Mouse (Mus musculus): ENCODE measurements around the gene Chpf. TPM values are rescaled to one million over a fixed set of nuclear protein-coding genes. Genes with fewer than 3 reads are reported as not detected.

Gene Chpf
- polyA plus RNA-seq, 1 experiment from 2014 or later = 41.5 TPM

GRCm38 (mm10) chr1:75507006-75507405 lies 27.9 kb upstream of the Chpf start, which contains the start of gene Inha:
Gene Inha, plus strand, starts transcription at chr1:75507077.
- H3K27me3 ChIP-seq = peaks cover 43% of the 10 kb centered on the region
- H3K9ac ChIP-seq = peak within 1 kb of the TSS; percentile 96
- no peaks in the 10 kb centered on the region for H3K9me3 ChIP-seq (replicated peaks)
- 73% methylated on average over 10 of the region's 10 CpGs for WGBS
- H3K36me3 ChIP-seq = peaks cover 11% of the 10 kb centered on the region
- peak within 1 kb of the TSS; percentile 89 for H3K27ac ChIP-seq
- ATAC-seq (ENCODE audit: low FRiP score) = no peak
- H3K4me2 ChIP-seq (replicated peaks) = peak within 1 kb of the TSS; percentile 92
- H3K4me3 ChIP-seq = peak within 1 kb of the TSS; percentile 79
- H3K4me1 ChIP-seq = peaks cover 32% of the 10 kb centered on the region

- Histone ChIP-seq H3K4me3 (peak within 1 kb of the TSS; percentile 79), H3K9ac (peak within 1 kb of the TSS; percentile 96), H3K27ac (peak within 1 kb of the TSS; percentile 89), H3K9me3 (replicated peaks) (no peaks in the 10 kb centered on the region), H3K36me3 (peaks cover 19% of the 10 kb centered on the region), H3K4me2 (replicated peaks) (peak within 1 kb of the TSS; percentile 92), H3K4me1 (peaks cover 24% of the 10 kb centered on the region), H3K27me3 (peaks cover 43% of the 10 kb centered on the region)
- WGBS = 1% methylated on average over 64 of the region's 65 CpGs
- ATAC-seq (ENCODE audit: low FRiP score) = peak; percentile 80
Observed at GRCm38 (mm10) chr1:75505956-75506831, 27.1 kb upstream of the Chpf start, which contains the start of gene Obsl1. Gene Obsl1, minus strand, starts transcription at chr1:75506452.

DNA sequence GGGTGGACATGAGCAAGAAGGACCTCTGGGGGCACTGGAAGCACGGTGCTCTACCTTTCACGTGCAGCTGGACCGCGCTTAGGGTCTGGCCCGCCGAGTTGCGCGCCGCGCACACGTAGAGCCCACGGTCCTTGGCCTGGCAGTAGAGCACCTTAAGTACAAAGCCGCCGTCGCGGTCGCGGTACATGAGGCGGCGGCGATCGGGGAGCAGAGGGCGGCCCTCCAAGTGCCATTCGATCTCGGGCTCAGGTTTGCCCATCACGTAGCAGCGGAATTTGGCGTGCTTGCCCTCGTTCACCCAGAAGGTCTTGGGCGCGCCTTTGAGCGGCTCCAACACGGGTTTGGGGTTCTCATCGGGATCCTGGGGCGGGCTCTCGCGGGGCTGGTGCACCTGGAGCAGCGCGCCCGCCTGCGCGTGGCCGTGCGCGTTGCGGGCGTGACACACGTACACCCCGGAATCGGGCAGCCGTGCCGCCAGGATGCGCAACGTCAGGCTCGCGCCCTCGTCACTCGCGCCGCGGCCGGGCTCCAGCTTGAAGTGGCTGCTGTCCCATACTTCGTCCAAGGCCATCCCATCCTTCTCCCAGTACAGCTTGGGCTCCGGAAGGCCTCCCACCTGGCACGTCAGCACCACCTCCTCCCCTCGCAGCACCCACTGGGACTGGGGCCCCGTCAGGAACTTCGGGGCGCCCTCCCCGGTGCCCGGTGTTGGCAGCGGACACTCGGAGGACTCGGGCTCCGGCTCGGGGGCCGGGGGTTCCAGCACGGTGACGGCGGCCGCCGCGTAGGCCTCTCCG lies 26.2 kb upstream of the Chpf start:
- peak overlapping the region; percentile 79 for H3K4me3 ChIP-seq
- peaks cover 28% of the 10 kb centered on the region for H3K36me3 ChIP-seq
- ATAC-seq (ENCODE audit: low FRiP score) = peak; percentile 73
- no peaks in the 10 kb centered on the region for H3K9me3 ChIP-seq (replicated peaks)
- under 1% methylated on average over 84 of the region's 84 CpGs for WGBS
- peak overlapping the region; percentile 92 for H3K4me2 ChIP-seq (replicated peaks)
- peaks cover 43% of the 10 kb centered on the region for H3K27me3 ChIP-seq
- H3K9ac ChIP-seq = peak overlapping the region; percentile 96
- H3K4me1 ChIP-seq = peaks cover 24% of the 10 kb centered on the region
- H3K27ac ChIP-seq = peak overlapping the region; percentile 89

DNA sequence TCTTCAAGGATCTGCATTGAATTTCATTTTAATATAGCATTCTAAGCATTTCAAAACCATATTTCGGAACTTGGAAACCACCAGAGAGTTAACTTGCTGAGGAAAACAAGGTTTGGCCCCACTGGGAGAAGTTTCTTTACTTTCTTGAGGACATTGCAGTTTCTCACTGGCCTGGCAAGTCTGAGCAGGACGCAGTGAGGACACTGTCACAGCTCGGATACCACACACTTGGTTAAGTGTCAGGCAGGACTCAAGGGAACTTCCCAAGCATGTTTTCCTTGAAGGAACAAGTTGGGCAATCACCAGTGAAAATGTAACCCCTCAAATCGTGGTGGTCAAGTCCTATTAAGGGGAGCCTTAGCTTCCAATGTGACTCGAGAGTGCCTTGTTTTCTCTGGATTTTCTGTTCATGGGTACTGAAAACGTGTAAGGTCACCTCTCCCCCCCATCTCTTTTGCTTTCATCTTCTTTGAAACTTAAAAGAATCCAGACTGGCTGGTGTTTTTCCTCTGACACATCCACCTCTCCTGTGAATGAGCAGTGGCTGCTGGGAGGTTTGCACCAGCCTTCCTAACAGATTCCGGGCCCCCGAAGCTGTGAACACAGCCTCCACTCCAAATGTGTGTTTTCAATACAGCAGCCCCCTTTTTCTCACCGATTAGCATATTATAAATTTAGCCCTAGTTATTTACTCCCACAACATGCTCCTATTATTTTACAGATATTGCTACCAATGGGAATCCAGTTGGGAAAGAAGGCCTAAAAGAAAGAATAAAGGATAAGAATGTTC lies 25.3 kb upstream of the Chpf start:
- no peak for ATAC-seq (ENCODE audit: low FRiP score)
- H3K9me3 ChIP-seq (replicated peaks) = no peaks in the 10 kb centered on the region
- 0 out of 2 replicates have a peak overlapping the region, but pooled peaks have one; percentile 89 for H3K27ac ChIP-seq
- H3K9ac ChIP-seq = 0 out of 2 replicates have a peak overlapping the region, but pooled peaks have one; percentile 96
- peaks cover 35% of the 10 kb centered on the region for H3K36me3 ChIP-seq
- peak overlapping the region; percentile 79 for H3K4me3 ChIP-seq
- H3K4me2 ChIP-seq (replicated peaks) = peak overlapping the region; percentile 92
- peaks cover 24% of the 10 kb centered on the region for H3K4me1 ChIP-seq
- H3K27me3 ChIP-seq = peaks cover 37% of the 10 kb centered on the region
- 59% methylated on average over 9 of the region's 9 CpGs for WGBS

- Histone ChIP-seq H3K27me3 (peaks cover 29% of the 10 kb centered on the region), H3K9ac (no peak overlapping the region), H3K36me3 (peaks cover 43% of the 10 kb centered on the region), H3K4me1 (peaks cover 24% of the 10 kb centered on the region), H3K27ac (no peak overlapping the region), H3K4me3 (no peak overlapping the region), H3K9me3 (replicated peaks) (no peaks in the 10 kb centered on the region), H3K4me2 (replicated peaks) (no peak overlapping the region; the same call in 1 of the 2 replicates)
- WGBS = 65% methylated on average over 23 of the region's 23 CpGs
- ATAC-seq (ENCODE audit: low FRiP score) = no peak
Observed at GRCm38 (mm10) chr1:75503651-75503980, 24.5 kb upstream of the Chpf start.

GRCm38 (mm10) chr1:75502945-75503650 lies 24.0 kb upstream of the Chpf start:
- 91% methylated on average over 24 of the region's 25 CpGs for WGBS
- Histone ChIP-seq H3K4me1 (peaks cover 24% of the 10 kb centered on the region), H3K4me2 (replicated peaks) (no peak overlapping the region), H3K9ac (no peak overlapping the region), H3K36me3 (peaks cover 48% of the 10 kb centered on the region), H3K27ac (no peak overlapping the region), H3K27me3 (peaks cover 29% of the 10 kb centered on the region), H3K4me3 (no peak overlapping the region), H3K9me3 (replicated peaks) (no peaks in the 10 kb centered on the region)
- ATAC-seq (ENCODE audit: low FRiP score) = no peak

DNA sequence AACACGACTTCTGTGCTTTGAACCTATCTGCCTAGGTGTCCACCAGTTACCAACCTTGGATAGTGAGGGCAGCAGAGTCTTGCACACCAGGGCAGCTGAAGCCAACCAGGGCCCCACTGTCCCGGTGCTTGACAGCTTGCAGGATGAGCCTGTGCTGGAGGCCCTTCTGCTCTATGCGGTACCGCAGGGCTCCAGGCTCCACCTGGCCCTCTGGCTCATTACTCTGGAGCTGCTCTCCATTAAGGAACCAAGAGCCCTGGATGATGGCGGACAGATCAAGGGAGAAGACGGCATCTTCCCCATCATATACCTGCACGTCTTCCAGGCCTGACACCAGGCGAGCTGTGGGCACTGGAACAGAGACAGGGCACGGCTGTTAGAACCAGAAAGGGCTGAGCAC lies 22.8 kb upstream of the Chpf start:
- H3K4me1 ChIP-seq = peaks cover 20% of the 10 kb centered on the region
- 95% methylated on average over 9 of the region's 9 CpGs for WGBS
- H3K9ac ChIP-seq = no peak overlapping the region
- H3K4me2 ChIP-seq (replicated peaks) = no peak overlapping the region
- H3K9me3 ChIP-seq (replicated peaks) = no peaks in the 10 kb centered on the region
- H3K27ac ChIP-seq = no peak overlapping the region
- H3K27me3 ChIP-seq = peaks cover 17% of the 10 kb centered on the region
- H3K4me3 ChIP-seq = no peak overlapping the region
- peaks cover 58% of the 10 kb centered on the region for H3K36me3 ChIP-seq
- no peak for ATAC-seq (ENCODE audit: low FRiP score)

DNA sequence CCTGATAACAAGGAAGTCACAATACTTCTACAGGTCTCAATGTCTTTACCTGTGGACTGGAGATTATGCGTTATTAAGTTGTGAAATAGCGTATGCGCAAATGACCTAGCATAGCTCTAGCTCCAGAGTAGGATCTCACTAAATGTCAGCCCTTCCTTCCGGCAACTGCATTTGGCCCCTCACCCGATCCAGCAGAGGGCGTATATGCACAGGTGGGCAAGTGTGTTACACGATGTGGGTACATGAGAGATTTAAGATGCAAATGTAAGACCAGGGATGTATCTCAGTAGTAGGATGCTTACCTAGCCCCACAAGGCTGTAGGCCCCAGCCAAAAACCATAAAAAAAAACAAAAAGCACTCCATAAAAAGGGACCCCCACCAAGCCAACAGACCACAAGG lies 20.3 kb upstream of the Chpf start:
- no peak overlapping the region for H3K27ac ChIP-seq
- no peaks in the 10 kb centered on the region for H3K9me3 ChIP-seq (replicated peaks)
- peaks cover 10% of the 10 kb centered on the region for H3K27me3 ChIP-seq
- H3K4me1 ChIP-seq = peaks cover 6% of the 10 kb centered on the region
- 84% methylated on average over 7 of the region's 7 CpGs for whole genome bisulfite sequencing
- ATAC-seq (ENCODE audit: low FRiP score) = no peak
- H3K4me2 ChIP-seq (replicated peaks) = no peak overlapping the region
- no peak overlapping the region for H3K4me3 ChIP-seq
- H3K9ac ChIP-seq = no peak overlapping the region
- peaks cover 63% of the 10 kb centered on the region for H3K36me3 ChIP-seq

- H3K4me3 ChIP-seq = no peak overlapping the region
- H3K9ac ChIP-seq = no peak overlapping the region
- H3K27me3 ChIP-seq = peaks cover 5% of the 10 kb centered on the region
- peaks cover 3% of the 10 kb centered on the region; the same call in 1 of the 2 replicates for H3K4me1 ChIP-seq
- H3K27ac ChIP-seq = no peak overlapping the region
- ATAC-seq (ENCODE audit: low FRiP score) = no peak
- WGBS = 89% methylated on average over 4 of the region's 4 CpGs
- H3K9me3 ChIP-seq (replicated peaks) = no peaks in the 10 kb centered on the region
- H3K4me2 ChIP-seq (replicated peaks) = no peak overlapping the region
- peaks cover 63% of the 10 kb centered on the region for H3K36me3 ChIP-seq
Observed at GRCm38 (mm10) chr1:75498897-75499296, 19.8 kb upstream of the Chpf start.

DNA sequence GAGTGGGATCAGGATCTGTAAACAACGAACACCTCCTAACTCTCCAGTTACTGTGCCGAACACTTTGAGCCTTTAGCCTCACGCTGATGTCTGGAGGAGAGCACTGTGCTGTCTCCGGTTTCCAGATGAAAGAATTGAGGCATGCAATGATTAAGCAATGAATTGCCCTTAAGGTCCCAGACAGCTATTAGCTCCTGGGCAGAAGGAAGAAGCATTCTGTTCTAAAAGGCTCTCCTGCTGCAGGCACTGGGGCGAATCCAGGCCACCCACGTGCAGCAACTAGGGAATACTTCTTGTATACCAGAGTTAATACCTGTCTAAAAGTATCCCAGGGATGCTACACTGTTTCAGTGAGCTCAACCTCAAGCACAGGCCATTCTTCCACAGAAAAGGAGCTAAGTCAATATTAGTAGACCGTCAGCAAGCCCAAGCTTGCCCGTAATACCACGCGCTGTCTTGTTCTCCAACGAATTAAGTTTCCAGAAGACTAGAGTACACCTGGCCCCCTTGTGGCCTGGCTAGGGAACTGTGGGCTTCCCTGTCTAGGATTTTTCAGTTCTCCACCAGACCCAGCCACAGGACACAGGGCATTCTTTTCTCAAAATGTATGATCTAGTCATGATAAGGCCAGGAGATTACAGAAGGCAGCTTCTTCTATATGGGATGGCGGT lies 15.9 kb upstream of the Chpf start:
- Histone ChIP-seq H3K4me2 (replicated peaks) (no peak overlapping the region), H3K4me1 (peaks cover 3% of the 10 kb centered on the region; the same call in 1 of the 2 replicates), H3K27me3 (peaks cover 20% of the 10 kb centered on the region), H3K36me3 (peaks cover 38% of the 10 kb centered on the region), H3K4me3 (no peak overlapping the region), H3K27ac (no peak overlapping the region), H3K9me3 (replicated peaks) (no peaks in the 10 kb centered on the region), H3K9ac (no peak overlapping the region)
- WGBS = 54% methylated on average over 12 of the region's 12 CpGs
- ATAC-seq (ENCODE audit: low FRiP score) = no peak

Measured in hindbrain, embryonic 12.5 days (tissue).